Mouse (Mus musculus) spleen, adult 2 months (tissue): Measurements from ENCODE around the gene Gsc2.

Experiments
- CTCF ChIP-seq: fragments of 200-500 bp; IDR thresholded peaks from 2 replicates; pipeline ENCODE4 v1.5.1; 2011; ENCODE audit warnings: mild to moderate bottlenecking, inconsistent platforms; ENCODE audit not compliant: insufficient read depth, insufficient read length, insufficient replicate concordance; ENCODE audit errors: extremely low read depth
- POLR2A ChIP-seq: fragments of 200-500 bp; IDR thresholded peaks from 2 replicates; pipeline ENCODE4 v1.6.1; 2011; ENCODE audit warnings: low read depth, low read length, inconsistent platforms

DNA sequence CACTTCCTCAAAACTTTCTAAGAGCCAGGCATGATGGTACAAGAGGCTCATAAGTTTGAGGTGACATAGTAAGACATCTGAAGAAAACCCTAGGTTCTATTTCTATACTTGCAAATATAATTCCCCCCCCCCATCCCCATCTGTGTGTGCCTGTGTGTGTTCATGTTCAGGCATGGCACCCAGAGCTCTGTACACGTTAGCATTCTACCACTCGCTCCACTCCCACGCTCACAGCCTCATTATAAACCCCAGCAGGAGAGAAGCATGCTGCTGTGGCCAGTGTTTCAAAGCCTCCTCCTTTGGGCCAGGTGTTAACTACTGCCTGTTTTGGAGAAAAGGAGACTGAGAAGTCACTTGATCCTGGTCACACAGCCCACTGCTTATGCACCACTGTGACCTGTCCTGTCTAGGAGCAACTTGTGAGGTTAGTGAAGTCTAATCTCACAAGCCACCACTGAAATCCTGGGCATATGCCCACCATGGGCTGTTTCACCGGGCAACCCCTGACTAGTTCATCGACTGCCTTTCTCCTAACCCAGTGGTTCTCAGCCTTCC lies 17.1 kb upstream of the Gsc2 start:
- TF ChIP-seq CTCF (no peak), POLR2A (no peak)
